Mouse (Mus musculus): ENCODE results near the gene Cacnb4.

Cacnb4 gene

DNA sequence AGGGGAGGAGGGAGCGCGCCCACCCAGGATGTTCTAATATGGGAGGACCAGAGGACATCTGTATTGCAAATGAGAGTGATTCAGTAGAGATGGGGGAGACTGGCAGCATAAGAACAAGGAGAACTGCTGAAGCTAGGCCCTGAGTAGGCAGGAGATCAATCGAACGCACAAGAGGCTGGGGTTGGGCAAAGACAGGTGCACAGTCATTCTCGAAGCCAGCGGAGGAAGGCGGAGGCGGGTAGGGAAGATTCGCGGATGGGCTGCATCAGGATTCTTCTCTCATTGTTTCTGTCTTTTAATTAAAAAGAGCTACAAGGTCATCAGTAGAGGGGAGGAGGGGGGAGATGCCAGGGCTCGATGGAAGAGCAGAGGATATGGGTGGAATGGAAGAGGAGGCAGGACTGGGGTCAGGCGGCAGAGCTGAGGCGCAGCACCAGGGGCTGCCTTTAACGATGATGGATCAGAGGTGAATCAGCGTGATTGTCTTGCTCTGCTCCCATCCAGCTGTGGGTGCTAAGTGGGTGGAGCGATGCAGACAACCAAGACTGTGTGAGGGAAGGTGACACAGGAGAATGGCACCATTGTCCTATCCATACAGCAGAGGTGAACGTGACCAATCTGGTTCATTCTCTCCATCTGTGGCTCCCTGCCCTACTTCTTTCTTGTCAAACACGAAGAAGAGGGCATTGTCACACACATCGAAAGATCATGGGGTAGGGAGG lies 166.7 kb downstream of the Cacnb4 start:
- in situ Hi-C loops (cut with MboI; ENCODE audit: low pct_unique_long_range_greater_than_20kb in 1 of 2, low sequenced_read_pairs in 2 of 2, unreplicated experiment in 1 of 2): no loop called here

DNA sequence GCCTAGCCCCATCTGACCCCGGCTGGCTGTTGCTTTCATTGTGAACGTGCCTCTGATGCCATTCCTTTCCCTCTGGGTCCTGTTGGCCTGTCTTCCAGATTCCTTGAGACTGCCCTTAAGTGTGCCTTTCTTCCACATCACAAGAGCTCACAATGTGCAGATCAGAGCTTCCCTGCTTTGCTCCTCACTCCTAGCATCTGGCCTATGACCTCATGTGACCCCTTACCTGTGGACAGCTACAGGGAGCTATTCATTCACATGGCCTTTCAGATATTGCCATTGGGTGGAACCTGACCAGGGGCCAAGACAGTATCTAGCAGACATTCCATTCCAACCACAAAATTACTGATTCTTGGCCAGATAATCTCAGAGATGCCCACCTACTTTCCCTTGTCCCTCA lies 171.5 kb downstream of the Cacnb4 start:
- in situ Hi-C loops (cut with MboI; ENCODE audit: low pct_unique_long_range_greater_than_20kb in 1 of 2, low sequenced_read_pairs in 2 of 2, unreplicated experiment in 1 of 2): no loop called here

DNA sequence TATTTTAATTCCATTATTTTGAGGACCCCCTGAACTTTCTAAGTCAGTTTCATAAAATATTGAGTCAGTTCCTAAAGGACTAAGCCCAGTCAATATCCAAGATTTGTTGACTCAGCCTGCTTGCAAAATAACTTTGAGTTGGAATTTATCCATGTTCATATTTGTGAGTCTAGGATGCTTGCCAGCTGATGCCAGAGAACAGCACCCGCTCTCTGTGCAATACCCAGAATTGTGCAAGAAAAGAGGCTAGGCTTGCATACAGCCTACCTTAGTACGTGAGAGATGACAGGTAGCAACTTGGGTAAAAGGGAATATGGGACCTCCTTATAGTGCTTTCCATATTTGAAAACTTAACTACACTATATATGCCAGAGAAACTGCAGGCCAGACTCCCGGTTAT lies 171.9 kb downstream of the Cacnb4 start:
- in situ Hi-C loops (cut with MboI; ENCODE audit: low pct_unique_long_range_greater_than_20kb in 1 of 2, low sequenced_read_pairs in 2 of 2, unreplicated experiment in 1 of 2): no loop called here

DNA sequence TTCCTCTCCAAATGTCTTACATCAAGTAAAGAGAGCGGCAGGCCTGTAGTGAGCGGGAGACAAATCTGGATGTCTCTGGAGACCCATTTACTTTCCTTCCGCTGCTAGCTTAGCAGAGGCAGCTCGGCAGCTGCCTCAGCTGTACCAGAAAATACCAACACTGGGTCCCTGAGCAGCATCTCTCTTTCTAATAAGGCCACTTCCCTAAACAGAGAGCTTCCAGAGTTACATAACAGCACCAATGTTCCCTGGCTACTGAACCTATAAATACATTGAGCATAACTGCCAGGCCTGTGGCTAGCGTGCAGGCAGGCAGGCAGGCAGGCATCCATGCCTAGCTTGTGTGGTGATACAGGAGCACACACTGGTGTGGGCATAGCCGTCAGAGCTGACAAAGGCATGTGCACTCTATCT lies 176.8 kb downstream of the Cacnb4 start:
- in situ Hi-C loops (cut with MboI; ENCODE audit: low pct_unique_long_range_greater_than_20kb in 1 of 2, low sequenced_read_pairs in 2 of 2, unreplicated experiment in 1 of 2): no loop called here

DNA sequence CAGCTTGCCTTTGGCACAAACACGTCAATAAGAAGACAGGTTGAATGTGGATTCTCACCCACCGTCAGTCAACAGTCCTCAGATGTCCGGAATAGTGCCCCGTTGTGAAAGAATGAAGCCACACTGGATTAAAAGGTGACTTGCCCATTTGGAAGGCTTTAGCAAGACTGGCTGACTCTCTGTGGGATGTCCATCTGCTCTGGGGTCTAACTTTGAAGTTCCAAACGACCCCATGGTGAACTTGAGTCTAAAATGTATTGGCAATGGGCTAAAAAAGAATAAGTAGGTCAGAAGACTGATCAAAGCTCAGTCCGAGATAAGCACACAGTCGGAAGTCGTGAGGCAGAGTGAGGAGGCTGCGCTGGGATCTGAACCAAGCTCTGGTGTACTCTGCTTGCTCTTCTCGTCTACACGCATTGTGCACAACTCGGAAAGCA lies 177.5 kb downstream of the Cacnb4 start:
- in situ Hi-C loops (cut with MboI; ENCODE audit: low pct_unique_long_range_greater_than_20kb in 1 of 2, low sequenced_read_pairs in 2 of 2, unreplicated experiment in 1 of 2): no loop called here

DNA sequence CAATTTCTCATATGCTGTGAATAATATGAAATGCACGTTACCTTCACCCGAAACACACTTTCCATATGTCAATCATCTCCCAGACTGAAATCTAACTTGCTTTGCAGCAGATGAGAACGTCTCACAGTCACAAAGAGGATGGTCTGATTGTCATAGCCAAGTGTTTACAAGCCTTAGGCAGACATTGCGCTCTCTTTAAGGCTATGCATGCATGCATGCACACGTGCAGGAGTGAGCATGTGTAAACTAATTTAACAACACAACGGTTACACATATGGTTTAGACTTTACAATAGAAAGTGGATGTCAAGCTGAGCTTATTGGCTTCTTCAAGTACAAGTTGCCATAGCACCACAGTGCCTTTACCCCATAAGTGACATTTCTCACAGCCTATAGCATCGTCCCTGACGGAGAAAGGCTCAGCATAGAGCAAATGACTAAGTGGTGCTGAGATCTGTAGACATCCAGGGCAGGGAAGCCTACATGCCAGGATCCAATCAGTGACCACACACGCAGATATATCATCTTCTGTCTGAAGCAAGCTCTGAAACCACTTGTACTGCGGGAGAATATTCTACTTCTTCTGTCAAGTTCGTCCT lies 181.4 kb downstream of the Cacnb4 start:
- in situ Hi-C loops (cut with MboI; ENCODE audit: low pct_unique_long_range_greater_than_20kb in 1 of 2, low sequenced_read_pairs in 2 of 2, unreplicated experiment in 1 of 2): no loop called here

DNA sequence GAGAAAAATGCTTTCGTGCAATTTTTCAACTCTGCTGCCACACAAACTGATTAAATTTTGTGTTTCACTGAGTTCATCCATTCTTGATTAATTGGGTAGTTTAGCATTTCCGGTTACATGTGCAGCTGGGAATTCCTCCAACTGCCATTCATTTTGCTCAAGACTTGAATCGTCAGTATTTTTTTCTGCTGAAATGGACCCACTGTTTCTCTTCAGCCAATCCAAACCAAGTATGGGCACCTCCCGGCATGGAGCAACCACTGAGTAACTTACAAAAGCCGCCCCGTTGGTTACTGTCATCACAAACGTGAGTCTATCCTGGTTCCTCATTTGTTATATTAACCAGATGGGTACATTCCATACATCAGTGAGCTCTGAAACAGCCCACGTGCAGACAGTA lies 182.4 kb downstream of the Cacnb4 start:
- in situ Hi-C loops (cut with MboI; ENCODE audit: low pct_unique_long_range_greater_than_20kb in 1 of 2, low sequenced_read_pairs in 2 of 2, unreplicated experiment in 1 of 2): no loop called here

DNA sequence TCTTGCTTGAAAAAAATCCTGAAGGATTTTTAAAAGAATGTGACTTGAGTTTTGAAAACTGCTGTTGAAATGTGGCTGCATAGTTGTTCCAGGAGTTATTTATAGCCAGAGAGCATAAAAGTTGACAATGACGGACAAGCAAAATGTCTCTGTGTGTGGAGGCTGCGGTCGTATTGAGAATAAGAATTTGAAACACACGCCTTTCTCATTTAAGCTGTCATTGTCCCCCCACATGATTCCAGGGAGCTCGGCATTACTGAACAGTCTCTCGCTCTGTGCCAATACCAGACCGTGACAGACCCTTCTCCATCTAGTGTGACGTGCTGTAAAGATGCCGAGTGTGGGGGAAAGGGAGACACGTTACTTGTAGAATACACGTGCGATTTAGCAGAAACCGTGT lies 183.8 kb downstream of the Cacnb4 start:
- in situ Hi-C loops (cut with MboI; ENCODE audit: low pct_unique_long_range_greater_than_20kb in 1 of 2, low sequenced_read_pairs in 2 of 2, unreplicated experiment in 1 of 2): no loop called here

DNA sequence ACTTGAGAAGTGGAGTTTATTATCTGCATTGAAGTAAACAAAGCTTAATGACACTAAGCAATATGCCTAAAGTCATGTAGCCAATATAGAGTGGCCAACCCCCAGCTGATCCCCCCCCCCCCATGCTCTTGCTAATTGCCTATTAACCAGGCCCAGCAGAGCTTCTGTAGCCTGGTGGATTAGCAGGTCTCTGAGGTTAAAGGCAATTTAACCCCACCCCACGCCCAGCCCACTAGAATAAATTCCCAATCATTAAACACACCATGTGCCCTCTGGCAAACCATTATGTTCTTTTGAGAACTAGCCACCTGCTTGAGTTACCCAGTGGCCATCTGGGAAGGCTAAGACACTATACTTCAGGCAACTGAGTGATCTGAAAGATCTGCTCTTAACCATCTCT lies 186.8 kb downstream of the Cacnb4 start:
- in situ Hi-C loops (cut with MboI; ENCODE audit: low pct_unique_long_range_greater_than_20kb in 1 of 2, low sequenced_read_pairs in 2 of 2, unreplicated experiment in 1 of 2): no loop called here

DNA sequence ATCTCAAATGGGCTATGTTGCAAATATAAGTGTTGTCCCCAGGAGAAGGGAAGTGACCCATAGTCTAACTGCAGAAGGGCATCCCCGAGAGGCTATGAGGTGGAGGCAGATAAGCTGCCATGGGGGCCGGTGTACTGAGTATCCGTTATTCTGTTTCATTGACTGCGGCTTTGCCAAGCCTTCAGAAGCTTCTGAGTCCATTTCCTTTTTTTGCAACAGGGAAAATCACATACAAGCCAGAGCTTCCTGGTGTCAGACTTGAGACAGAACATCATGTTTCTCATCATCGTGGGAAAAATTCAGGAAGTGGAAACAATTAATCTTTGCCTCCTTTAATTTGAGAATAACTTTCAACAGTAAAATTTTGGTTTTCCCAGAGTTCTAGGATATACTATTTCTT lies 193.1 kb downstream of the Cacnb4 start:
- in situ Hi-C loops (cut with MboI; ENCODE audit: low pct_unique_long_range_greater_than_20kb in 1 of 2, low sequenced_read_pairs in 2 of 2, unreplicated experiment in 1 of 2): no loop called here

DNA sequence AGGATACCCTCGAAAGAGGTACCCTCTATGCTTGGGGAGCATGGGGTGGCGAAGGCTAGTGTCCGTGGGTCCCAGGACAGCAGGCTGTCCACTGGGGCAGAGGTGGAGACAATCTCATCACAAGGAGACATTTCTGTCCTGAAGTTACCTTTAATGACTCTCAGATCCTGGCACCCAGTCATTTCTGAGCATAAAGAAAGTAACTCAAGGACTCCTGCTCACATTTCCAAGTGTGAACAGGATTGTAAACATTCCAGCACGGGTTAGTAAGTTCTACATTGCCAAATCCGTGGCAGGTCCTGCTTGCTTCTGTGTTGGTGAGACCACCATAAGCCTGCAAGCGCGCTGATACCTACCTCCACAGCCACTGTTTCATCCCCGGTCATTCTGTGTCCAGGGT lies 196.2 kb downstream of the Cacnb4 start:
- in situ Hi-C loops (cut with MboI; ENCODE audit: low pct_unique_long_range_greater_than_20kb in 1 of 2, low sequenced_read_pairs in 2 of 2, unreplicated experiment in 1 of 2): no loop called here

DNA sequence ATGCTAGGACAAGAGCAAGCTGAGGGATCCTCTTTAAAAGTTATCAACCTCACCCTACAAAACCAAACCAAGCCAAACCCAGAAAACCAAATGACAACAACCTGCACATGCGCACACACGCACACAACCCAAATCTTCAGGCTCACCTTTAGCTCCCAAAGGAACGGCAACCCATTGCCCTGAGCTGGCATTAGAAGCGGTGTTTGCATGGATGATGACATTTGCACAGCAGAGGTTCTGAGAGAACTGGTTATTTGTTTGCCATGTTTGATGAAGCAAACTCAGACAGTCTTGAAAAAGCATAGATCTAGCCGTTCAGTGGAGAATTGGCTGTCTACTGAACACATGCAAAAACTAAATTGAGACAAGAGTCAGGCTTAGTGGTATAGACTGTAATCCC lies 198.1 kb downstream of the Cacnb4 start:
- in situ Hi-C loops (cut with MboI; ENCODE audit: low pct_unique_long_range_greater_than_20kb in 1 of 2, low sequenced_read_pairs in 2 of 2, unreplicated experiment in 1 of 2): no loop called here

DNA sequence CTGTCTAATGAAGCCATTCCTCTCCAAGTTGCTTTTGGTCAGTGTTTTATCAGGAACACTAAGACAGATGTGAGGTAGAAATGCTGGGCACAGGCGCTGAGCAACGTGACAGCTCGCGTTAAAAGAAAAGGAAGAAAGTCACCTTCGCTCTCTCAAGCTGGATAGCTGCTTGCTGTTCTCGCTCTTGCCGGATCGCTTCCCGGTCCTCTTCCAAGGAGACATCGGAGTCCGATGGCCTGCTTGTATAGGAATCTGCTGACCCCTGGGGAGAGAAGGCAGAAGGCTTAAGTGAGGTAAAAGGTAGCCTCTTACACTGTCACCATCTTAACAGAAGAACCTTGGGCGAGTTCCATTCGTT lies 199.1 kb downstream of the Cacnb4 start:
- in situ Hi-C loops (cut with MboI; ENCODE audit: low pct_unique_long_range_greater_than_20kb in 1 of 2, low sequenced_read_pairs in 2 of 2, unreplicated experiment in 1 of 2): no loop called here

DNA sequence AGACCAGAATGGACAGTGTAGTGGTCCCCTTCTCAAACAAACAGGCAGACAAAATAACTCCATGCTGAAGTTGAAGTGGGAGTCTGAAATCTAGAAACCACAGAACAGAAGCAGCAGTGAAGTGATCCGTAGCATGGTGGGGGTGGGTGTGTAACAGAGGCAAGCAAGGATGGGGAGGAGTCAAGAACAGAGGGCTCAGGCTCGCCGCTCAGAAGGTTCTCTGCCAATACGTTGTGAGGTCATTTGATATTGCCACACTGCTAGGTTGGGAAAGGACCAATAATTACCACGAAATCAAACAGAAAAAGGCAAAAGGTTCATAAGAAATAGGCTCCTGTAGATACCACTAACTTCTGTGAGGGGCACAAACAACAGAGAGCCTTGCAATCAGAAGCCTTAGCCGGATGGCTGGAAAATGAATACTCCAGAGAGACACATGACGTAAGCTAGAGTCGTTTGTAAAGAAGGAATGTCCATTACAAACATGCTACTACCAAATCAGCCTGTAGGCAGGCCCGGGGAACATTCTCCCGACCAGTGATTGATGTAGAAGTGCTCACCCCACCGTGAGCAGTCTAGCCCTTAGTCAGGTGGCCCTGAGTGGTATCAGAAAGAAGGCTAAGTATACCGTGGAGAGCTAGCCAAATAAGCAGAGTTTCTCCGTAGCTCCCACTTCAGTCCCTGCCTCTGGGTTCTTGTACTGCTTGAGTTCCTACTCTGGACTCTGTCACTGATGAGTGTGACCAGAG lies 199.7 kb downstream of the Cacnb4 start:
- in situ Hi-C loops (cut with MboI; ENCODE audit: low pct_unique_long_range_greater_than_20kb in 1 of 2, low sequenced_read_pairs in 2 of 2, unreplicated experiment in 1 of 2): no loop called here

DNA sequence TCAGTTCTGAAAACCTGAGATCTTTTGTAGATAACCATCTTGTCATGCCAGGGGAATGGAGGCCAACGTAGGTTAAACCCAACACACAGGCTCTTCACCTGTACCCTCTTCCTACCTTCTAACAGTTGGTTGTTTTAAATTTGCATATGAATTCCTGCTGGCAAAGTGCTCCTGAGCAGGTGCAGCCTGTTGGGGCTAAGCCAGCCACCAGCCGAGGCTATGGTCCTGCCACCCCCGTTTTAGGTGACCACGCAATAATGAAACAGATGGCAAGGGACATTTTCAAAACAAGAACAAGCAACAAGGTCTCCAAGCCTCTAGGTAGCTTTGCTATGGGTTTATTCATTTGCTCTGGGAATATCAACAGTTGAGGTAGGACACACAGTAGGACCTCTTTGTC lies 200.8 kb downstream of the Cacnb4 start:
- in situ Hi-C loops (cut with MboI; ENCODE audit: low pct_unique_long_range_greater_than_20kb in 1 of 2, low sequenced_read_pairs in 2 of 2, unreplicated experiment in 1 of 2): no loop called here

DNA sequence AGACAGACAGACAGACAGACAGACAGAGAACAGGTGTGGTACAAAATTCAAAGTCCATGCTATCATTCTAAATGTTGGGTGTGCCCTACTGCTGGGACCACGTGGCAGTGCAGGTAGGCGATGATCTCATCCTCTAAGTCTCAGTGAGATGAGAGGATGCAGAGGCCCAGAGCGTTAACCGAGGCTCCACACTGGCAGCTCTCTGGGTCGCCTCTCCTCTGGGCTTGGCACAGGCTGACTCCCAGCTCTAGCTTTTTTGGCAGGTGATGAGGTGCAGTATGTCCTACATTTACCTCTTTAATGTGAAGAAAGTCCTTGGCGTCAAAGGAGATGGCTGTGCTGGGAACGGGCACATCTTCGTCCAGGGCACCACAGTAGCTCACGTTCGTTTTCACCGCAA lies 202.1 kb downstream of the Cacnb4 start:
- in situ Hi-C loops (cut with MboI; ENCODE audit: low pct_unique_long_range_greater_than_20kb in 1 of 2, low sequenced_read_pairs in 2 of 2, unreplicated experiment in 1 of 2): no loop called here

DNA sequence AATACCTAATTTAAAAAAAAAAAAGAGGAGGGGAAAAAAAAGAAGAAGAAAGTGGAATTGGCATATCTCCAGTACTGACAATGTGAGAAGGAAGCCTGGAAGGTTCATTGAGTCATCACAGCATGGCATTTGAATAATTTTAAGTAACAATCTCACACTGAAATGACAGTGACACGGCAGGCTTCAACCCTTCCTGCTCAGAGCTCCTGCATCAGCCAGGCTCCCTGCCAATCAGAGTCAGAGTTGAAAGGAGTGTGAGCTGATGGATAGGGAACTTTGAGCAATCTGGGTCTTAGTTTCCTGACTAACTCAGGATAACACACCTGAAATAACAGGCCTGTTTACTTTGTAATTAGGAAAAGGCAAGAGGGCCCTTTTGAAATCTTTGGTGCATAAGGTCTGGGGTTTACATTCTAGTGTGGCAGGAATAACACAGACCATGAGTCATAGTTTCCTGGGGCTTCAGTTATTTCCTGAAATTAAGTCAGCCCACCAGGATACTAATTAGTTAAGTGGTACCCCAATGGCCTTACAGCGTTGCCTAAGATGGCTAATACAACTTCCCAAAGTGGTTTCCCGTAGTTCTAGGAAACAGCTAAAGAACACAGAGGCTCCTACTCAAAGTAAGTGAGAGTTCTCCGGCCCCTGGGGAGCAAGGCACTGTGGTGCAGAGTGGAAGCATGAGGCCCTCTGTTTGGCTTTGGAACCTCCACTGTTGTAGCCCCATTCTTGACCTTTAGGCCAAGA lies 204.9 kb downstream of the Cacnb4 start:
- in situ Hi-C loops (cut with MboI; ENCODE audit: low pct_unique_long_range_greater_than_20kb in 1 of 2, low sequenced_read_pairs in 2 of 2, unreplicated experiment in 1 of 2): no loop called here

DNA sequence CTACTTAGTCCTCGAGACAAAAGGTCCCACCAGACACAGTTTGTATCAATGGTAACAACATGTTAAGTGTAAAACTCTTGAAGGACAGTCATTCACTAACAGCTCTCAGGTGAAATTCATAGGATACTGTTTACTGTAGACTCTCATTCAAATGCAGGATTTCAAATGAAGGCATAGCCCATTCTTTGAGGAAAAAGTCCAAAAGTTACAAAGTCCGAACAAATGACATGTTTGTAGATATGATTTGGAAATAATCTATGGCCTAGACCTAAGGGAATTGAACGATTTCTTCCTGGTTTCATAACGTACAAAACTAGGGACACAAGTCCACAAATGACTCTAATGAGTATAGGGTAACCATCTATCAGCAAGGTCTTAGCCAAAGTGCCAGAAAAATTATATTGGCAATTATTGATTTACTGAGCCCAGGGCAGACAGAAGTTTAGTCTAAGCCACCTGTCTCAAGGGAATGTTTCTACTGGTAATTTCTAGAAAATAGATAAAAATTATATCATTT lies 206.5 kb downstream of the Cacnb4 start:
- in situ Hi-C loops (cut with MboI; ENCODE audit: low pct_unique_long_range_greater_than_20kb in 1 of 2, low sequenced_read_pairs in 2 of 2, unreplicated experiment in 1 of 2): no loop called here

DNA sequence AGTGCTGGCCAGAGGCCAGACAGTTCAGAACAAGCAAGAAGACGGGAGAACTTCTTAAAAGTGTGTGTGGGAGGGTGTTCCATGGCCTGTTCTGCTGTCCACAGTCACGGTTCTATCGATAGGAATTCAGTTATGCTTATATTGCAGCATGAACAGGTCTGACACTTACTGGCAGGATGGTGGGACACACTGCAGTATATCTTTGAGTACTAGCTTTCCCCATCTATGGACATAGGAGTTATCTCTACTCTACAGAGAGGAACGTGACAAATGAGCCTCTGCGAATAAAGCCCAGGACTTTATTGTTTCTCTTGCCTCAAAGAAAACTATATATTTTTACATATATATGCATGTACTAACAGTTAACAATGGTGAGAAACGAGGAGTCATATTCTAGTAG lies 209.0 kb downstream of the Cacnb4 start:
- in situ Hi-C loops (cut with MboI; ENCODE audit: low pct_unique_long_range_greater_than_20kb in 1 of 2, low sequenced_read_pairs in 2 of 2, unreplicated experiment in 1 of 2): no loop called here
